Mouse (Mus musculus) spleen, postnatal 0 days (tissue): ENCODE results near the gene Wfdc10. TPM values are rescaled to one million over a fixed set of nuclear protein-coding genes. Genes with fewer than 3 reads are reported as not detected.

Experiments used
- polyA plus RNA-seq: library from polyadenylated mRNA; unstranded; fragments of >200 nt; fragmentation: Nextera tagmentation; extraction: Ambion mirVana; gene quantifications from 2 replicates; pipeline ENCODE4 v1.2.1, GENCODE M21; 2015

The Wfdc10 gene
- polyA plus RNA-seq: not detected in 2 replicates

DNA sequence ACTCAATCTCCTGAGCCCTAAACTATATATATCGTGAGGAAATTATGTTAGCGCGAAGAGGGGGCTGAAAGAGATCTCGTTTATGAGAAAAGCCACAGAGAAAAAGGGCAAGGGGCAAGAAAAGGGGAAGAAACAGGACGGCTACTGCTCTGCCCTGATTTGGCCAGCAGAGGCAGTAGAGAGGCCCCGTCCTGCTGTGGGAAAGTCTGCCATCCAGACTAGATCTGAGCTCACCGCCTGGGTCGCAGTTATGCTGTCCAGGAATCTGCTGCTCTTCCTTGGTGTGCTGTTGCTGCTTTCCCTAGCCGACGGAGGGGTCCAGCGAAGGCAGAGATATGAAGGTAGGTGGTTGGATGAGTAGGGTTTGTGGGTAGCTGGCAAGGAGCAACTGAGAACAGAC is at the start of gene Wfdc10:
Gene Wfdc10, plus strand, starts transcription at position 189 of the 400 bp plus-strand sequence.

DNA sequence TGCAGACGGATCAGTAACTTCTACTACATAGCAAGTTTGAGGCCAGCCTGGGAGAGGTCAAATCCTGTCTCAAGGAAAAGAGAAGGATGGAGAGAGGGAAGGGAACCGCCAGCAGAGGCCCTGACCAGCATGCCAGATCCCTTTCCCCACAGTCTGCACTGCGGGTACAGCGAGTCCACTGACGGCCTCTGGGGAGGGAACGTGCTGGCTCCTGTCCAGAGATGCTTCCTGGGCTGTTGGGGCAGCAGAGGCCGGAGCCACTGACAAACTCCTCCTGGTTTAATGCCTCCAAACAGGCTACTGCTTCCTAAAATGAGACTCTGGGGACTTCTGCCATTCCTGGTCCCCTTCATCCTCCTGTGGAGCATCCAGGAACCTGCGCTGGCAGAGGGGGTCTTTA is 42.4 kb upstream of the Wfdc10 start, which contains the start of the genes Wfdc6b and Wfdc8:
Gene Wfdc6b, plus strand, starts transcription at position 52 of the 400 bp plus-strand sequence.
Gene Wfdc8, minus strand, starts transcription at position 156 of the 400 bp plus-strand sequence.

GRCm38 (mm10) chr2:164638696-164639095 is 17.1 kb upstream of the Wfdc10 start, which contains the start of gene Wfdc16:
Gene Wfdc16 (minus strand): TSS chr2:164638796.

GRCm38 (mm10) chr2:164656483-164656882 is 637 bp downstream of the Wfdc10 start, which contains the start of gene Wfdc9:
Gene Wfdc9 (minus strand): TSS chr2:164656583.

GRCm38 (mm10) chr2:164673987-164674386 is 18.1 kb downstream of the Wfdc10 start, which contains the start of gene Wfdc11:
Gene Wfdc11 (minus strand): TSS chr2:164674087.

GRCm38 (mm10) chr2:164684807-164685206 is 29.0 kb downstream of the Wfdc10 start, which contains the start of gene Wfdc13:
Gene Wfdc13 (plus strand): TSS chr2:164685107.

GRCm38 (mm10) chr2:164698201-164698600 is 42.4 kb downstream of the Wfdc10 start, which contains the start of gene Spint4:
Gene Spint4 (plus strand): TSS chr2:164698501.

Other genes starting within 250 kb of the Wfdc10 start
- gene Sdc4, start 212.2 kb upstream of the Wfdc10 start, polyA plus RNA-seq: 24.0 and 33.9 TPM in 2 replicates
- gene Sys1, start 199.1 kb upstream of the Wfdc10 start, polyA plus RNA-seq: 50.7 and 54.5 TPM in 2 replicates
- 5.4 and 7.5 TPM in 2 replicates for gene Gm20458, start 195.1 kb upstream of the Wfdc10 start, polyA plus RNA-seq
- gene Trp53tg5, start 182.3 kb upstream of the Wfdc10 start, polyA plus RNA-seq: not detected in 2 replicates
- gene Dbndd2, start 169.9 kb upstream of the Wfdc10 start, polyA plus RNA-seq: 1.9 and 3.2 TPM in 2 replicates
- 32.0 and 38.4 TPM in 2 replicates for gene Pigt, start 158.5 kb upstream of the Wfdc10 start, polyA plus RNA-seq
- gene Wfdc2, start 93.6 kb upstream of the Wfdc10 start, polyA plus RNA-seq: 1.6 and 2.4 TPM in 2 replicates
- gene Spint3, start 82.6 kb upstream of the Wfdc10 start, polyA plus RNA-seq: not detected in 2 replicates
- 0.22 and 0.31 TPM in 2 replicates for gene Wfdc6a, start 70.6 kb upstream of the Wfdc10 start, polyA plus RNA-seq
- gene Eppin, start 62.5 kb upstream of the Wfdc10 start, polyA plus RNA-seq: not detected in 2 replicates
- gene Wfdc6b, start 42.5 kb upstream of the Wfdc10 start, polyA plus RNA-seq: not detected in 2 replicates
- not detected in 2 replicates for gene Wfdc8, start 42.4 kb upstream of the Wfdc10 start, polyA plus RNA-seq
- not detected in 2 replicates for gene Wfdc16, start 17.2 kb upstream of the Wfdc10 start, polyA plus RNA-seq
- gene Wfdc9, start 537 bp downstream of the Wfdc10 start, polyA plus RNA-seq: not detected in 2 replicates
- gene Wfdc11, start 18.0 kb downstream of the Wfdc10 start, polyA plus RNA-seq: not detected in 2 replicates
- gene Wfdc13, start 29.1 kb downstream of the Wfdc10 start, polyA plus RNA-seq: not detected in 2 replicates
- not detected in 2 replicates for gene Spint4, start 42.5 kb downstream of the Wfdc10 start, polyA plus RNA-seq
- gene Spint5, start 59.3 kb downstream of the Wfdc10 start, polyA plus RNA-seq: not detected in 2 replicates
- gene Wfdc3, start 89.9 kb downstream of the Wfdc10 start, polyA plus RNA-seq: 1.5 and 1.9 TPM in 2 replicates
- gene Dnttip1, start 89.9 kb downstream of the Wfdc10 start, polyA plus RNA-seq: 57.5 and 59.2 TPM in 2 replicates
- 603 and 708 TPM in 2 replicates for gene Ube2c, start 113.9 kb downstream of the Wfdc10 start, polyA plus RNA-seq
- 0.84 and 1.7 TPM in 2 replicates for gene Tnnc2, start 123.9 kb downstream of the Wfdc10 start, polyA plus RNA-seq
- 7.1 and 8.2 TPM in 2 replicates for gene Snx21, start 129.8 kb downstream of the Wfdc10 start, polyA plus RNA-seq
- gene Acot8, start 148.8 kb downstream of the Wfdc10 start, polyA plus RNA-seq: 18.3 and 21.1 TPM in 2 replicates
- gene Zswim3, start 149.1 kb downstream of the Wfdc10 start, polyA plus RNA-seq: 4.2 and 4.7 TPM in 2 replicates
- 4.9 and 5.9 TPM in 2 replicates for gene Zswim1, start 166.6 kb downstream of the Wfdc10 start, polyA plus RNA-seq
- gene Spata25, start 172.5 kb downstream of the Wfdc10 start, polyA plus RNA-seq: not detected in 2 replicates
- gene Ctsa, start 176.8 kb downstream of the Wfdc10 start, polyA plus RNA-seq: 71.3 and 90.5 TPM in 2 replicates
- 3.3 and 3.9 TPM in 2 replicates for gene Neurl2, start 177.4 kb downstream of the Wfdc10 start, polyA plus RNA-seq
- gene Pltp, start 201.7 kb downstream of the Wfdc10 start, polyA plus RNA-seq: 8.5 and 12.7 TPM in 2 replicates
- 62.6 and 71.6 TPM in 2 replicates for gene Pcif1, start 223.3 kb downstream of the Wfdc10 start, polyA plus RNA-seq